Mouse (Mus musculus): ENCODE measurements around the gene Banp.

Banp gene

DNA sequence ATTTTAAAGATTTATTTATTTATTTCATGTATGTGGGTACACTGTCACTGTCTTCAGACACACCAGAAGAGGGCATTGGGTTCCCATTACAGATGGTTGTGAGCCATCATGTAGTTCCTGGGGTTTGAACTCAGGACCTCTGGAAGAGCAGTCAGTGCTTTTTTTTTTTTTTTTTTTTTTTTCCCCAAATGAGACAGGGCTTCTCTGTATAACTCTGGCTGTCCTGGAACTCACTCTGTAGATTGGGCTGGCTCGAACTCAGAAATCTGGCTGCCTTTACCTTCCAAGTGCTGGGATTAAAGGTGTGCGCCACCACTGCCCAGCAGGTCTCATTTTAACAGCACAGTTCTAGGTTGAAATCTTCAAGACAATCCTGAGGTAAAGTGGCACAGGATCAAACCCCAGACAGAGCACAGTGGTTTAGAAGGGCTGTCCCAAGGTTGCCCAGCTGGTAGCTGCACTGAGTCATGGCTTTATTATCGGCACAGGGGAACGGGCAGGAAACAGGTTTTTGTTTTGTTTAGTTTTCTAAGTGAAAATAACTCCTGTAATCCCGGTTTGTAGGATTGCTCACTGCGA, at the start of gene Banp:
TSS of gene Banp (plus strand) at position 529 of the 579 bp plus-strand sequence.
- no peak for DNase-seq (ENCODE audit: extremely low read depth, low read depth, low spot score)

DNA sequence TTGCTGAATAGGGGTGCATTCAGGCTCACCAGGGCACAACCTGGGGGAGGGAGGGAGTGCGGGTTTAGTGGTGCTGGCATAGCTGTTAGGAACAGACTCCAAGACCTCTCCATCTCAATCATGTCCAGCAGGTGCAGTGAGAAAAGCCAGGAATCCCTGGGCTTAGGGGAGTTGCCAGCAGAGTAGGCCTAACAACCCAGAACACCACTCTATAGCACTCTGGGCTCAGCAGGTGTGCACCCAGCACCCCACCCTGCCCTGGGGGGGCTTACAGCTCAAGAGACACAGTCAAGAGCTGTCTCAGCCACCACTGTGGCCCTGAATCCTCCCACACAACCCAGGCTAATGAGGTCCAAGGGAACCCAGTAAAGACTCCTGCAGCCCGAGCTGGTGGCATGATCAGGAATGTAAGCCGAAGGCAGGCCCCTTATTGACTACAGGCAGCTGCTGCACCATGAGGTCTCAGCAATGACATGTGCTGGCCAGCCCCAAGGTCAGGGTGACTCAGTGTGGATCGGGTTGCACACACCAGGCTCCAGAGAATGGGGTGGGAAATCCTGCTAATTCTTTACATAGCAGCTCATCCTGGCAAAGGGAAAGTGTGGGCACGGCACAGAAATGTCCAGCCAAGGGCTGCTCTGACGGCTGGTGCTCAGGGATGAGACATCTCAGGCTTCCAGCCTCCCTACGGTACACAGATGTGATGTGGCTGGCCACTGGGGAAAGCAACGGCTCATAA, 47.9 kb upstream of the Banp start:
- DNase-seq (ENCODE audit: extremely low read depth, low read depth, low spot score), result no peak

DNA sequence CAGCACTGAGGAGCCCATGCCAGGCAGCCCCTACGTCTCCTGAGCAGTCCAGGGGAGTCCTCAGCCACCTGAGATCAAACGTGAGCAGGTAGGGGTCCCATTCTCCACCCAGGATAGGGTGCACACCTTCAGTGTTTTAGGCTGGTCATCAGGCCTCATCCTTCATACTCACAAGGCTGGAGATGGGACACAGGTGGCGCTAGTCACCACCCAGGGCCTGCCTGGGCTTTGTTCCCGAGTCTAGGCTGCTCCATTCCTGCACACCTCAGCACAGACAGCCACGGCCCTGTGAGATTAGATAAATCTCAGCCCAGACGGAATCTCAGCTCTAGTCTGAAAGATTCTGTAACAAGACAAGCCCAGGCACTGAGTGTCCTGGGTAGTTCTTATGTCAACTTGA, 45.6 kb upstream of the Banp start:
- no peak for DNase-seq (ENCODE audit: extremely low read depth, low read depth, low spot score)

DNA sequence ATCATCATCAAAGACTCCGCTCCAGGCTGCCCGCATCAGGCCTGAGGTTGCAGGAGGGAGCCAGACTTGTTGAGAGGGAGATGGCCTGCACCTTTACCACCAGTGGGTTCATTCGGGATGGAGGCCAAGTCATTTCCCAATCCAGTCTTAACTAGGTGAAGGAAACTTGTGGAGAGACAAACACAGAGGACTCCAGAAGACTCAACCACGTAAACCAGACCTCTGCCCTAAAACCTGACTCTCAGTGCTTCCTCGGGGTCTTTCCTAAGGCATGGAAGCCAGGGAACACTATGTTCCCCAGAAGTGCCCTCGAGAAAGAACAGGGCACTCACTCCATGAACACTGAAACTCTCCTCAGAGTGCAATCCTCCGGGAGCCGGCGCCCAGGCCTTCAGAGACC, 44.6 kb upstream of the Banp start:
- DNase-seq (ENCODE audit: extremely low read depth, low read depth, low spot score), result no peak

DNA sequence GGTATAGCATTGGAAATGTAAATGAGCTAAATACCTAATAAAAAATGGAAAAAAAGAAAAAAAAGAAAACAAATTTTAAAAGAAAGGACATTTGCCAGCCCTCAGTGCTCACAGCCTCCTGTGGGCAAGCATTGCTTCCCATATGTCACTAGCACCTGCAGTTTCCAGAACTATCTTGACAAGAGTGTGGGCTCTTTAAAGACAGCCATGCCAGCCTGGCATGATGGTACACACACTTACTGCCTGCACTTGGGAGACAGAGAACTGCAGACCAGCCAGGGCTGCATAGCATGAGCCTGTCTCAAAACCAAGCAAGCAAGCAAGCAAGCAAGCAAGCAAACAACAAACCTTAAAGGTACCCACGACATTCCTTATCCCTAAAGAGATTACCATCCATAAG, 44.1 kb upstream of the Banp start:
- DNase-seq (ENCODE audit: extremely low read depth, low read depth, low spot score), result no peak

DNA sequence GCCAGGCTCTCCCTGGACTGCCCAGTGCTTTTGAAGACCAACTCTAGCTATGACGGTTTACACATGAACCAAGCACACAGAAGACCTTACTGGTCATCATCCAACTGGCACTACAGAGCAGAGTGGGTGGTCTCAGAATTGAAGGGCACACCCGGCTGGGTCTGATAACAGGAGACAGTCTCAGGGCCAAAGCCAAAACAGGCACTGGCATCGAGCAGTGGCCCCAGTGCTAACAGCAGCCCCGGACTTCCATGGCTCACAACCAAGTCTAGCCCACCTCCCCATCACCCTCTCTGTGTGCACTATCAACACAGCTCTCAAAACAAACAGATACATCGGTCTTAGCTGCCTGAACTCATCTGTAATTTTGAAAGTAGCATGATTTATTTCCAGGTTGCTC, 43.7 kb upstream of the Banp start:
- DNase-seq (ENCODE audit: extremely low read depth, low read depth, low spot score), result no peak

DNA sequence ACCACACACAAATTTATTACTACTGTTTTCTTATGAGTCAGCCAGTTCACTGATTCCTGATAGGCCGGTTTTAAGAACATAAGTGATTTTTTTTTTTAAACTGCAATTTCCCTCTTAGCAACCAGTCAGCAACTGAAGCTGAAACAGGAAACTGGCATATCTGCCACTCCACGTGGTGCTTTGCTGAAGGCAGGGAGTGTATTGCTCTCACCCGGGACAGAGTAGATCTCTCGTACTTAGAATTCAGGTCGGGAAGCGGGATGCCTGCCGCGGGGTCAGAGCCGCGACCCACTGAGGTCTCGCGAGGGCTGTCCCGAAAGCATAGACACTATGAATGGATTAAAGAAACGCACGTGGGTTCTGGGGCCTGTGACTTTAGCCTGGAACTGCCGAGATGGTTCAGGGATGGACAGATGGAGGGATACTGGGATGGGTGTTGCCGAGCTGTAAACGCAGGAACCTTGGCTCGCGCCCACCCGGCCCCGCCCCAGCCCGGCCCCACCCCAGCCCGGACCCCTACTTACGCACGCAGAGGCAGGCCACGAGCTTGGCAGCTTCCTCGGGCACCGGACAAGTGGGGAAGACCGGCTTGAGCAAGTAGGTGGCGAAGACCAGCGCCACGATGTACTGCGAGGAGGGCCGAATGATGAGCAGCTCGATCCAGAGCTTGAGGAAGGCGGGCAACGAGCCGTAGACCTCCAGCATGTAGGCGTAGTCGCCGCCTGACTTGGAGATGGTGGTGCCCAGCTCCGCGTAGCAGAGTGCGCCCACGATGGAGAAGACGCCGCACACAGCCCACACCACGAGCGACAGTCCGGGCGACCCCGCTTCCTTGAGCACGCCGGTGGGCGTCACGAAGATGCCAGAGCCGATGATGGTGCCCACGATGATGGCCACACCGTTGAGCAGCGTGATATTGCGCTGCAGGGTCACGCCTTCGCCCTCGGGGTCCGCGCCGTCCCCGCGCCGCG, 42.7 kb upstream of the Banp start:
- no peak for DNase-seq (ENCODE audit: extremely low read depth, low read depth, low spot score)

DNA sequence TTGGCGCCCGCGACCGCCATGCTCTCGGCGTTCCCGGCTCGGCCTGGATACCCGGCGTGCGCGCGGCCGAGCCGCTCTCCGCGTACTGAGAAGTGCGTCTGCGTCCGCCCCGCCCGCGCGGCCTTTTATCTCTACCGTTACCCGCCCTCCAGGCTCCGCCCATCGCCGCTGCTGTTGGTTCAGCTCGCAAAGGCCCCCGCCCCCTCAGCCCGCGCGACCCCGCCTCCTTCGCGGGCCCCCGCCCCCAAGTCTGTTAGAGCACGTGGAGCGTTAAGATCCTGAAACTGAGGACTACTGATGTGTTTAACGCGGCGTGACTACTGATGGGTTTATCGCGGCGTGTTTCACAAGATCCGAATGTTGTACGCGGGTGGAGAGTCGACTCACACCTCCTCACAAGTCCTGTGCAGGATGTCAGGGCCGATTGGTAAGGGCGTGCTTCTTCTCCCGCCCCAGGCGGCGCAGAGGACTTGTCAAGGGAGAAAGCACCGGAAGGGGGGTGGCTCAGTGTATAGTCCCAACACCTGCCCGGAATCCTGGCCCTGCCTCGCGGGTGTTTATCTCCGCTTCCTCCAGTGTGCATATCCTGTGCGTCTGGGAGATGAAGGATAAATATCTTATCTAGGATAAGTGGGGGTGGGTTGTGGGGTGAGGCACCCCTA, 41.8 kb upstream of the Banp start, which contains the start of gene Slc7a5:
TSS of gene Slc7a5 (minus strand) at position 108 of the 662 bp plus-strand sequence.
- no peak for DNase-seq (ENCODE audit: extremely low read depth, low read depth, low spot score)

DNA sequence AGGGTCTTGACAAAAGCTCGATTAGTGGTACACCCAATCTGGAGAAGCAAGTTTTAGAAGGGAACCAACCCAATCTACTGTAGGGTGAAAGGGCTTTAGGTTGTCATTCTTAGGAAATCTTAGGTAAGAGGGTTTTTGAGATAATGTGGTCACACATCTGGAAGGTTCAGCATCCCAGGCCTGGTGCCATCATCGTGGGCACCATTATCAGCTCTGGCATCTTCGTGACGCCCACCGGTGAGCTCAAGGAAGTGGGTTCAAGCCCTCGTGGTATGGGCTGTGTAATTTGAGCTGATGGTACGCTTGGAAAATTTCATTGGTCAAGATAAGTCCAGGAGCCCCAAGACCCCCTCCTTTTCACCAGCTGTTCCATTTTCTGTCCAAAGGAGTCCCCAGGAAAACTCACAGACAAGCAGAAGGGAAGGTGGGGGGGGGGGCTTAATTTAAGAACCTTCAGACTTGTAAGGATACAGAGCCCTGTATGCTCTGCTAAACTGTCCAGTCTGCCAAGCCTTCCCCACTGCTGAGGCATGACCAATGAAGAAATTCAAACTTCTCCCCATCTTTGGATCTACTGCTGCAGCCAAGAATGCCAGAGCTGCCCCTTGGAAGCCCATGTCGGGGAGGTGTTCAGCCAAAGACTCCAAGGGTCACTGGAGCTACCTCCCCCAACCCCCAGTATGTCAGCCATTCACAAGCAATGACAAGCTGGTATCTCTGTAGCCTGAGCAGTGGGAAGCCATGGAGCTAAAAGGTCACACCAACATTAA, 41.0 kb upstream of the Banp start:
- DNase-seq (ENCODE audit: extremely low read depth, low read depth, low spot score), result no peak

DNA sequence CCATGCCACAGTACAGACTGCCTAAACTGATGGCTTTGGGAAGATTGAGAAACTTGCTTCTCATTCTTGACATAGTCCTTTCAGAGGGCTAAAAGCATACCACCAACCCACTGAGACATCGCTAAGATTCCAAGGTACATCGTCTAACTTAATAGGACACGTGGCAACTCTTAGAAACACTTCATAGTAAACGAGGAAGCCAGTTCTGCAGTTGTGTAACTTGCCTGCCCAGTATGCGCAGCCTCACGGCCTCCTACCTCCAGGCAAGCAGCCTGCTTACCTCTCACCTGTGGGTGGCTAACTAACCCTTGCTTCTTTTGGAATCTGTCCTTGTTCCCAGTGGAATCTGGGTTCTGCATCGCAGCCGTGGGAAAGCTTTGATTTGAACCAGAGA, 40.4 kb upstream of the Banp start:
- peak; percentile 61 for DNase-seq (ENCODE audit: extremely low read depth, low read depth, low spot score)

DNA sequence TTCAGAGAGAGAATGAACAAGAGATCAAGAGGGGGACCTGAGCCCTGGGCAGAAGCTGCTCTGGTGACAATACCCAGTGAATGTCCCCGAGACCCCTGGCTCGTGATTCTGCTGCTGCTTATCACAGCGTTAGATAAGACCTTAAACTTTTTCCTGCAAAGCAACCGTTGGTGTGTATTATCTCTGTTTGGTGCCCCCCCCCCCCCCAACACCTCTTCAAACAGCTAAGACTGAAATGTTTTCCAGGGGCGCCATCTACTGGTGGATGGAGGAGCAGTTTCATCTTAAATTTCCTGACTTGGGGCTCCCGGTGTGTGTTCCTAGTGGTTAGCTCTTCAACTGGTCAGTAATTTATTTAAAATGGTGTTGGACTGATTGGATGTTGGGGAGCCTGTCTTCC, 39.9 kb upstream of the Banp start:
- no peak for DNase-seq (ENCODE audit: extremely low read depth, low read depth, low spot score)

DNA sequence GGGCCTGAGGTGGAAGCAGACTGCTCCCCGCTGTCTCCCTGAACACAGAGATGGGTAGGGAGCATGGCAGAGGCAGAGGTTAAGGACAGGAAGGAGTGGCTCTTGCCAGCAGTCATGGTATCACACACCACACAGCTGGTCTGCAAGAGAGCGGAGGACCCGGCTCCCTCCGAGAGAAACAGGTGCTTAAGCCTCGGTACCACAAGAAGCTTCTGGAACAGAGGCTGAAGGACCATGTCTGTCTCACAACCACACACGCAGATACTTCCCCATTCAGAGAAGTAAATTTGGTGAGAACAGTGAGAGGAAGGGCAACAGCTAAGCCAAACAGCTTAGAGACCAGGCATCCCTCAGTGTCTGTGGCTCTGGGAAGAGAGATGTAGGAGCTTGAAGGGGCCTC, 38.1 kb upstream of the Banp start:
- DNase-seq (ENCODE audit: extremely low read depth, low read depth, low spot score), result no peak

DNA sequence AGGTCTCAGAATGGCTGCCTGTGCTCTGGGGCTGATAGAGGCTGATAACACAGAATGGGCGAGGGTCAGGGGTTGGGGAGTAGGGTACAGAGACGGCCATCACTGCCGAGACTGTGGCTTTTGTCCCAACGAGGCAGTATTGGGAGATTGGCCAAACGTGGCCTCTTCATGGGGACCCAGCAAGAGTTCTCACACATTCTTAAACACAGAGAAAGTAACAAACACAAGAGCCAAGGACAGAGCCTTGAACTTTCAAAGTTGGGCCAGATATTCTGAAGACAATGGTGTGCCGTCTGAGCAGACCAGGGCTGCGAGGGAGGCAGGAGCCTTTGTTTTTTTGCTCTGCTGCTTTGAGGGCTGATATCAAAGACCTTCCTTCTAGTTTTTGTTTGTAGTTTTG, 37.6 kb upstream of the Banp start:
- no peak for DNase-seq (ENCODE audit: extremely low read depth, low read depth, low spot score)

DNA sequence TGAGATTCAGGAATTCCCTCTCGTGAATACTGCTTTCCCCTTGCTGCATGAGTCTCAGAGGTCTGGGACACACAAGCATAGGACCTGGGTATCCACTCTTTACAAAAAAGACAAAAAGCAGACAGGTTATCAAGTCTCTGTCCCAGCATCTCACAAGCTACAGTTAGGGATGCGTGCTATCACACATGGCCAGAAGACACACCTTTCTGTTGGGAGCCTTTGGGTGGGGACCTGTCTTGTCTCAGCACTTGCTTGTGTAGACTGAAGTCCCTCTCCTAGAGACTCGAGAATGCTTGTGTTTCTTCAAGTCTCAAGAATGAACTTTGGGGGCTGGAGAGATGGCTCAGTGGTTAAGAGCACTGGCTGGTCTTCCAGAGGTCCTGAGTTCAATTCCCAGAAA, 36.7 kb upstream of the Banp start:
- DNase-seq (ENCODE audit: extremely low read depth, low read depth, low spot score), result no peak

DNA sequence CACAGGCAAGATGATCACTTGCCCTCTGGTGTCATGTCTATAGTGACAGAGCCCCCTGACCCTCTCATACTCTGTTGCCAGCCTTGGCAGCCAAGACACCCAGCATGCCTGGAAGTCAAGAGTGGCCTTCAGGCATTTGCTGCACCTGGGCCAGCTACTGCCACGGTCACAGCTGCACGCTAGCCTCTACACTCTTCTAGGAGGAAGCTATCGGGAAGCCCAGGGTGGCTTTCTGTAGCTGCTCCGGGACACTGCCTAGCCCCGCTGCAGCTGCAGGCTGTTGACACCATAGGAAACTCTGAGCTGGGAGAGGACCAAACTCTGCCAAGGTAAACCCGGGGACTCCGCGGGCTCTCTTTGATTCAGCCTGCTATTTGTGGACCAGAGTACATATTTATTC, 36.2 kb upstream of the Banp start:
- no peak for DNase-seq (ENCODE audit: extremely low read depth, low read depth, low spot score)

DNA sequence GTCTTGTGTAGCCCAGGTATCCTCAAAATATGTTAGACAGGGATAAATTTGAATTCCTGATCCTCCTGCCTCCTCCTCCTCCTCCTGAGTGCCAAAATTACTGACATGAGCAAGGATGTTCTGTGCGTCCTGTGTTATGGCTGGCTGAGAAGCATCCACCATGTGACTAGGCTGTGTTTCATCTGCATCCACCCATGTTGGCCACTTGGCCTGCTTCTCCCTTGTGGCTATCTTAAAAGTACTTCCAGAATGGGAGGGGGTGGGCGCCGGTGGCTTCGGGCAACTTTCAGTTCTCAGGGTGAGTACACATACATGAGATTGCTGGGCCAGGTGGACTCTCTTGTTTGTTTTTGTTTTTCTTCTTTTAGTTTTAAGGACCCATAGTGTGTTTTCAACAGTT, 30.4 kb upstream of the Banp start:
- no peak for DNase-seq (ENCODE audit: extremely low read depth, low read depth, low spot score)

DNA sequence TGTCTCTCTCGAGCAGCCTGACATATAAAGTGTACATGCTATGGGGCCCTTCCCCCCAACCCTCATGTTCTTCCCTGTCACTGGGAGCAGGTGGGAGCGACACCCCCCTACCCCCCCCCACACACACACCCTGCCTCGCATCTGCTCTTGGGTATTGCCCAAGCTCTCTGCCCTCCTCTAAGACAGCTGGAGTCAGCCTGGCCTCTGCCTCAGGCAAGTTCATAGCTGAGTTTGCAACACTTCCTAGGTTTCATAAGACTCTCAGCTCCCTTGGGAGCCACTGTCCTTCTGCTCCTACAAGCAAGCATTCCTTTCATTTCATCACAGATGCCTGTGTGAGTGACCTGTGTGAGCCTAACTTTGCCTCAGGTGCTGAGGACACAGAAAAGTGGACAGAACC, 29.8 kb upstream of the Banp start:
- peak; percentile 87 for DNase-seq (ENCODE audit: extremely low read depth, low read depth, low spot score)

DNA sequence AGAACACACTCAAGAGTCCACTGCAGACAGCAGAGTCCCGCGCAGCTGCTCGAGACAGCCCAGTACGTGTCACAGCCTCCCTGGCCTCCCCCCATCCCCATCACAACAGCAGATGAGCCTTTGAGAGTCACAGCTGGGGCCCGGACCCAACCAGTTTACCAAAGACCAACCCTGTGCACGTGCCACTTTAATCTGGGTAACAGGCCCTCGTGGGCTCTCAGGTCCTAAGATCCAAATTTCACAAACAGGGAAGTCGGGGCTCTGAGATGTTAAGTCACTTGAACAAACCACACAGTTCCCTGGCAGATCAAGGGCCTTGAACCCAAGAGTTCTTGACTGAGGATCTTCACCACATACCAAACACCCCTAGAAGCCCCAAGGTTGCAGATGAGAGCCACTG, 28.0 kb upstream of the Banp start:
- no peak for DNase-seq (ENCODE audit: extremely low read depth, low read depth, low spot score)

DNA sequence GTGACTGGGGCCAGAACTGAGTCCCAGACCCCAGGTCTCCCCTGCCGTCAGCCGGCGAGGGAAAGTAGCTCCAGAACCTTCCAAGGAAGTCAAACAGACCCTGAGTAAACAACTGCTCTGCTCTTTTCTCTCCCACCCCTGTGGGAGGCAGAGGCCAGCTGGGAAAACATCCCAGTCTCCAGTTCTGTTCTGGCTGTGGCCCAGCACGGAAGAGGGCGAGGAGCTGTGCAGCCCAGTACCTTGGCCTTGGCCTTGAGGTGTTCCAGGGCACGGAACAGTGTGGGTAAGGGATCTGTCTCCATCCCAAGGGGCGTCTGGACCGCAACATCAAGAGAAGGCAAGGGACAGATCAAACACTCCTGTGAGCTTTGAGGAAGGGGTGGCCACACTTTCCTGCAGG, 27.4 kb upstream of the Banp start:
- DNase-seq (ENCODE audit: extremely low read depth, low read depth, low spot score), result no peak

DNA sequence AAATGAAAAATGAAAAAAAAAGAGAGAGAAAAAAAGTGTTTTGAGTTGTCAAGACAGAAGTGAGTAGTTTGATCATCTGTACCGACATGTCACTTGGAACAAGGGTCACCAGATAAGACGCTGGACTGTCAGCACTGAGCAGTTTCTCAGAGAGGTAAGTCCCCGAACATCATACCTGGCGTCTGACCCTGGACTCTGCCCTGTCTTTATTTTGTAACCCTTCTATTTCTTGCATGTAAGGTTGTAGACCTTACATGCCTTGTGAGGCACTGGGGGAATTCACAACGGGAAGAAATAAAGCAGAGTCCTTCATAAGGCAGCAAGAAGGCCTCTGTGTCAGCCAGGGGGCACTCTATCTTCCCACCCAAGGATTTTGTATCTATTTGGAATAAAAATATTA, 24.9 kb upstream of the Banp start:
- DNase-seq (ENCODE audit: extremely low read depth, low read depth, low spot score), result no peak

DNA sequence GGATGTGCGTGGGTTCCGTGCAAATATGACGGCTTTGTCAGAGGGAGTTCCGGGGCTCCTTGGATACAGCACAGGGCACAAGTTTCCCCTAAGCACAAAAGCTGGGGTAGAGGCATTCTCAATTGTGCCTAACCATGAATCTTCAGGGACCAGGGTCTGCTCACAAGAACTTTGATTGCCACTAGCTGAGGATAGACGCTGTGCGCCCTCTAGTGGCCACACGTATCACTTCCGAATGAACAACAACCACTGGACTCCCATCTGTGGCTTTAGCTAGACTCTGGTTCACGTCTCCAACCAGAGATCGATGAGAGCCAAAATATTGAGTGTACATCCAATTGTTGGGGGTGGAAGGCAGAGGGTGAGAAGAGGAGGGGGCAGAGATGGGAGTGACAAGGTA, 23.9 kb upstream of the Banp start:
- no peak for DNase-seq (ENCODE audit: extremely low read depth, low read depth, low spot score)

Data from fat pad, adult 2 months (tissue).